Mouse (Mus musculus) testis, adult 2 months (tissue): ENCODE results near the gene Pias4.

Experiments
- CTCF ChIP-seq: fragments of 200-500 bp; IDR thresholded peaks from 2 replicates; pipeline ENCODE4 v1.5.1; 2012; ENCODE audit warnings: low read depth, mild to moderate bottlenecking, inconsistent platforms, low read length, moderate library complexity; ENCODE audit not compliant: control insufficient read depth, insufficient read depth, insufficient replicate concordance
- POLR2A ChIP-seq: fragments of 200-500 bp; IDR thresholded peaks from 2 replicates; pipeline ENCODE4 v1.6.1; 2012; ENCODE audit warnings: low read depth, mild to moderate bottlenecking, inconsistent platforms, low read length, moderate library complexity; ENCODE audit not compliant: control insufficient read depth

DNA sequence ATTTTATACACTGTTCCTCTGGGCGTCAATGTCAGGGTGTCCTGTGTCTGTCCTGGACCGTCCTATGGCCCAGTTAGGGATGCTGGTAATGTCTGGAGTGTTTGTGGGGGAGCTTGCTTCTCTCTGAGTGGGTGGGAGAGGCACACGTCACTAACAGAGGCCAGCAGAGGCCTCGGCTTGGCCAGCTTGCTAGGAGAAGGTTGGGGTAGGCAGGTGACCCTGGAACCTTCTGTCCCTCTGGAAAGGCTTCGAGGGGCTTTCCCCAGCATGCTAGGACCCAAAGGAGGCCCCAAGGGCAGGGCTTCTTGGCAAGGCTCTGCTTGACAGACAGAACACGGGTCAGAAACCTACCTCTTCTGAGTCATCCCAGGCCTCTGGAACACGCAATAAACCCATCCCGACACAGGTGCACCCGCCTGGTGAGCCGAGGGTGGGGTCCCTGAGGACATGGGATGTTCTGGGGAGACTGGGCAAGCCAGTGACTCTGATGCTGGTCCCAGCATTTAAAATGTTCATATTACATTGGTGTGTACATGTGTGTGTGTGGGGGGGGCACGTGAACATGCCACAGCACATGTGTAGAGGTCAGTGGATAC, 28.8 kb upstream of the Pias4 start:
- no peak for TF ChIP-seq CTCF
- no peak for TF ChIP-seq POLR2A
